Mouse (Mus musculus): ENCODE results near the gene Etl4. TPM values are rescaled to one million over a fixed set of nuclear protein-coding genes. Genes with fewer than 3 reads are reported as not detected.

The Etl4 gene
- polyA plus RNA-seq, 1 experiment from 2014 or later = 1.5 TPM

GRCm38 (mm10) chr2:20761751-20762150 is 852.2 kb downstream of the Etl4 start:
- H3K27me3 ChIP-seq (ENCODE audit: insufficient read depth, low read length) = no peaks in the 10 kb centered on the region
- no peaks in the 10 kb centered on the region for H3K36me3 ChIP-seq (replicated peaks; ENCODE audit: insufficient read depth, low read length)
- TF ChIP-seq EP300 (IDR thresholded peaks at IDR 0.05; ENCODE audit: low read depth) (no peak), CTCF (IDR thresholded peaks at IDR 0.05; ENCODE audit: low read depth) (no peak)
- no peaks in the 10 kb centered on the region for H3K9me3 ChIP-seq (ENCODE audit: low read length)
- H3K4me3 ChIP-seq (ENCODE audit: low read depth, low read length) = no peak overlapping the region
- no peak overlapping the region for H3K4me2 ChIP-seq (ENCODE audit: low read depth, low read length)
- DNase-seq = no peak
- H3K4me1 ChIP-seq (ENCODE audit: insufficient read depth) = no peaks in the 10 kb centered on the region
- no peak overlapping the region for H3K9ac ChIP-seq (replicated peaks)
- H3K27ac ChIP-seq (ENCODE audit: low read depth) = no peak overlapping the region
- WGBS (ENCODE audit: insufficient replicate concordance) = 79% methylated on average over 3 of the region's 3 CpGs
- ATAC-seq = no peak

DNA sequence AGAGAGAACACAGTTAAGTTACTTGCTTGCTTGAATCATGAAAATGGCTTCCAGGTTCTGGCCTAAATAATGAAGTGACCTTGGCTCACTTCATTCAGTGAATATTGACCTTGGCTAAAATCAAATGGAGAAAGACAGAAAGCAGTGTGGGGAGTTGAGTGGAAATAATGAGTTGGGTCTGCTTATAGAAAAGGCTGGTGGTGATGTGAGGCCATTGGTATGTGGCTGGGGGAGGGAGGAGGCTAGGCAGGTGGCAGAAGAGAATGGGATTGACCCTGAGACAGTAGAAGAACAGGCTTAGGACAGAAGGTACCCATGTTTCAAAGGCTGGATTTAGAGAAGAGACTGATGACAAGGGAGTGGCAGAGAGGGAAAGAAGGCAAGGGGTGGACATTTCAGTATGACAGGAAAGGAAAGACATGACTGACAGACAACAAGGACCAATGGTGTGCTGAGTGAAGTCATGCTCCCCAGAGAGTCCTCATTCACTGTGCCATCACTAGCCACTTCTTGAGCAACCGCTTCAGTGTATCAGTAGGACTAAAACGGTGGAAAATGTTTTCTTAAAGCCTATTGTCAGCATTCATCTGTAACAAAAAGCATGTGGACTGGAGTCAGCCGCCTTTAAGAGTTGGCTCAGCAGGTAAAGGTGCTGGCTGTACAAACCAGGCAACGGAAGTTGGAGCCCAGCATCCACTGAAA is 854.1 kb downstream of the Etl4 start:
- 72% methylated on average over 4 of the region's 4 CpGs for WGBS (ENCODE audit: insufficient replicate concordance)
- H3K9me3 ChIP-seq (ENCODE audit: low read length) = no peaks in the 10 kb centered on the region
- no peaks in the 10 kb centered on the region for H3K27me3 ChIP-seq (ENCODE audit: insufficient read depth, low read length)
- no peak overlapping the region for H3K9ac ChIP-seq (replicated peaks)
- H3K4me3 ChIP-seq (ENCODE audit: low read depth, low read length) = no peak overlapping the region
- DNase-seq (no peak), ATAC-seq (no peak)
- no peaks in the 10 kb centered on the region for H3K4me1 ChIP-seq (ENCODE audit: insufficient read depth)
- TF ChIP-seq CTCF (IDR thresholded peaks at IDR 0.05; ENCODE audit: low read depth) (no peak), EP300 (IDR thresholded peaks at IDR 0.05; ENCODE audit: low read depth) (no peak)
- H3K36me3 ChIP-seq (replicated peaks; ENCODE audit: insufficient read depth, low read length) = no peaks in the 10 kb centered on the region
- H3K4me2 ChIP-seq (ENCODE audit: low read depth, low read length) = no peak overlapping the region
- no peak overlapping the region for H3K27ac ChIP-seq (ENCODE audit: low read depth)

GRCm38 (mm10) chr2:20764566-20765090 is 855.0 kb downstream of the Etl4 start:
- ATAC-seq (no peak), DNase-seq (no peak)
- no peaks in the 10 kb centered on the region for H3K4me1 ChIP-seq (ENCODE audit: insufficient read depth)
- no peak overlapping the region for H3K9ac ChIP-seq (replicated peaks)
- no peak overlapping the region for H3K4me3 ChIP-seq (ENCODE audit: low read depth, low read length)
- no peaks in the 10 kb centered on the region for H3K36me3 ChIP-seq (replicated peaks; ENCODE audit: insufficient read depth, low read length)
- no peak overlapping the region for H3K4me2 ChIP-seq (ENCODE audit: low read depth, low read length)
- H3K9me3 ChIP-seq (ENCODE audit: low read length) = no peaks in the 10 kb centered on the region
- TF ChIP-seq CTCF (IDR thresholded peaks at IDR 0.05; ENCODE audit: low read depth) (no peak), EP300 (IDR thresholded peaks at IDR 0.05; ENCODE audit: low read depth) (no peak)
- H3K27me3 ChIP-seq (ENCODE audit: insufficient read depth, low read length) = no peaks in the 10 kb centered on the region
- no peak overlapping the region for H3K27ac ChIP-seq (ENCODE audit: low read depth)

DNA sequence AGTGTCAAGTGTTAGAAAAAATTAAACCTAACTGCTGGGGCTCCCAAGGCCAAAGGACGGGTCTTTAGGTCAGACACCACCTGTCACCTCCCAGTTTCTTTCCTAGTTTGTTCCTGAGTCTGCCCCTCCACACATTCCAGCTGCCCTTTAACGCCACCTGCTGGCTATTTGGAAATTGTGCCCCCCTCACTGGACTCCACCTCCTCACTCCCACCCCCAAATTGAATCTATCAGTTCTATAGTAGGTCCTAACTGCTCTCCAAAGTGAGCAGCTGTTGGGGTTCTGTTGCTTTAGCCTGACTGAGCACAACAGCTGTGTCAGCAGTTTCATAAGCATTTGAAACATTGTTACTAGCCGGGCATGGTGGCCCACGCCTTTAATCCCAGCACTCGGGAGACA is 859.1 kb downstream of the Etl4 start:
- H3K27ac ChIP-seq (ENCODE audit: low read depth) = no peak overlapping the region
- H3K4me1 ChIP-seq (ENCODE audit: insufficient read depth) = no peaks in the 10 kb centered on the region
- no peak overlapping the region for H3K9ac ChIP-seq (replicated peaks)
- WGBS (ENCODE audit: insufficient replicate concordance) = 60% methylated on average over 5 of the region's 5 CpGs
- ATAC-seq (no peak), DNase-seq (no peak)
- no peak overlapping the region for H3K4me3 ChIP-seq (ENCODE audit: low read depth, low read length)
- no peaks in the 10 kb centered on the region for H3K36me3 ChIP-seq (replicated peaks; ENCODE audit: insufficient read depth, low read length)
- no peak for TF ChIP-seq EP300 (IDR thresholded peaks at IDR 0.05; ENCODE audit: low read depth)
- peak; percentile 28 for TF ChIP-seq CTCF (IDR thresholded peaks at IDR 0.05; ENCODE audit: low read depth)
- no peaks in the 10 kb centered on the region for H3K9me3 ChIP-seq (ENCODE audit: low read length)
- H3K27me3 ChIP-seq (ENCODE audit: insufficient read depth, low read length) = no peaks in the 10 kb centered on the region
- no peak overlapping the region for H3K4me2 ChIP-seq (ENCODE audit: low read depth, low read length)

DNA sequence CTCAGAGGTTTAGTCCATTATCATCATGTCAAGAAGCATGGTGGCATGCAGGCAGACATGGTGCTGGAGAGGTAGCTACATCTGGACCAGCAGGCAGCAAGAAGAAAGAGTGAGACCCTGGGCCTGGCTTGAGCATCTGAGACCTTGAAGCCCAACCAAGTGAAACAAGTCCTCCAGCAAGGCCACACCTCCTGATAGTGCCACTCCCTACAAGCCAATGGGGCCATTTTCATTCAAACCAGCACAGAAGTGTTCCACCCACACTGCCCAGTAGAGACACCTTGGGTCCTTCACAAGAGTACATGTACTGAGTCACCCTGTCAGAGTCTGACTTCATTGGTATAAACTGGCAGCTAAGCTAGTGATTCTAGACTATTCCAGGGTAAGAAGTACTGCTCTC is 860.6 kb downstream of the Etl4 start:
- Histone ChIP-seq H3K4me2 (ENCODE audit: low read depth, low read length) (no peak overlapping the region), H3K4me1 (ENCODE audit: insufficient read depth) (no peaks in the 10 kb centered on the region), H3K9me3 (ENCODE audit: low read length) (no peaks in the 10 kb centered on the region), H3K27me3 (ENCODE audit: insufficient read depth, low read length) (no peaks in the 10 kb centered on the region), H3K9ac (replicated peaks) (no peak overlapping the region), H3K36me3 (replicated peaks; ENCODE audit: insufficient read depth, low read length) (no peaks in the 10 kb centered on the region), H3K4me3 (ENCODE audit: low read depth, low read length) (no peak overlapping the region), H3K27ac (ENCODE audit: low read depth) (no peak overlapping the region)
- TF ChIP-seq EP300 (IDR thresholded peaks at IDR 0.05; ENCODE audit: low read depth) = no peak
- ATAC-seq (no peak), DNase-seq (no peak)

- no peak overlapping the region for H3K9ac ChIP-seq (replicated peaks)
- ATAC-seq (no peak), DNase-seq (no peak)
- TF ChIP-seq EP300 (IDR thresholded peaks at IDR 0.05; ENCODE audit: low read depth) = no peak
- TF ChIP-seq CTCF (IDR thresholded peaks at IDR 0.05; ENCODE audit: low read depth) = no peak
- WGBS (ENCODE audit: insufficient replicate concordance) = 68% methylated on average over 2 of the region's 2 CpGs
- H3K4me2 ChIP-seq (ENCODE audit: low read depth, low read length) = no peak overlapping the region
- H3K4me3 ChIP-seq (ENCODE audit: low read depth, low read length) = no peak overlapping the region
- H3K27me3 ChIP-seq (ENCODE audit: insufficient read depth, low read length) = no peaks in the 10 kb centered on the region
- H3K36me3 ChIP-seq (replicated peaks; ENCODE audit: insufficient read depth, low read length) = no peaks in the 10 kb centered on the region
- no peak overlapping the region for H3K27ac ChIP-seq (ENCODE audit: low read depth)
- H3K9me3 ChIP-seq (ENCODE audit: low read length) = no peaks in the 10 kb centered on the region
- H3K4me1 ChIP-seq (ENCODE audit: insufficient read depth) = no peaks in the 10 kb centered on the region
Observed at GRCm38 (mm10) chr2:20774462-20774861, 864.9 kb downstream of the Etl4 start.

Measured in liver, postnatal 0 days (tissue).